13 mouse cellular contexts compared by ENCODE assay signal in the genomic region with DNA sequence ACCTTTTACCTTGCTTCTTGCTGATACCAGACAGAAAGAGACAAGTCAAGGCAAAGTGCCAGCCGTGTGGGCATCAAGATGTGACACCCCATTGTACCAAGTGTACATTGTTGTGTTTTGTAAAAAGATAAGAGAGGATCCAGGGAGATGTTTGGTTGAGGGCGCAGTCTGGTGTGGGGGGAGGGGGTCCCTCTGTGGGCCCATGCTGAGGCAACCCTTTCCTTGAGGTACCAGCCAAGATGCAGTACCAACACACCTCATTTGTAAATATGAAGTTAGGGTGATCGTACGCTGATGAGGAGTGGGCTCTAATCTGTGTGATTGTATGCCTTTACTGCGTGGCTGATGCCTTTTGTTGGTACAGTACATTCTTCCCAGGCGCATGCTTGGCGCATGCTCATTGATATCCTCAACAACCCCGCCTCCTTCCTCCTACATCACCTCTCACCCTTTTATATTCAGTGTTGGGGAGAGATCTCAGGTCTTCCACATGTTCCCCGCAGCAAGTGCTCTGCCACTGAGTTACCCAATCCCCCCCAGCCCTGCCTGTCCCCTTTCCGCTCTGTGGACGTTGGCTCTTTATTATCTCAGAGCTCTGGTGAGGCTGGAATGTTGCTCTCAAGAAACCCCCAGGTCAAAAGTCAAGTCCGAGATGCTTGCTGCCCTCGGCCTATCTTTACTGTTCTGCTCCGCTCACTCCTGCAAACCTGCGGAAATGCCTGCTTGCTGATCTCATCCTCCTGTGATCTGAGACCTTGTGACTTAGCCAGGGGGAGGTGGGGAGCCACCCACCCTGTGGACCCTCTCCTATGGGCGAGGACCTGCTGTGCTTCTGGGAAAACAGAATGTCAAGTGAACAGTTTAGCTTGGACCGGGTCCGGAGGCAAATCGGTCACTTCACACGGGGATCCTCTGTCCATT.
A peak's percentile ranks its signal among the peaks of the same experiment; 100 is the strongest.
DNase-seq lines count a peak whose midpoint lies in the region; ATAC-seq and TF ChIP-seq lines count a peak whose summit lies in the region.
"Had no signal": no experiment of that assay in that cellular context is flagged by ENCODE, and none has a peak within 500 bp of the region (broad histone marks: within the 10 kb centered on the region; RNA-seq: fewer than 3 reads in every experiment).

No protein-coding gene starts in this region.

- H3K27me3 ChIP-seq in heart, adult 2 months (ENCODE audit: control insufficient read depth, insufficient read depth, low read length): no peaks in the 10 kb centered on the region
- H3K27me3 ChIP-seq in testis, adult 2 months (ENCODE audit: control insufficient read depth, insufficient read depth, low read length): no peaks in the 10 kb centered on the region
- no peaks in the 10 kb centered on the region for H3K27me3 ChIP-seq in hindbrain, embryonic 13.5 days
- H3K27me3 ChIP-seq: limb, embryonic 15.5 days had no signal

- no peaks in the 10 kb centered on the region for H3K36me3 ChIP-seq in heart, adult 2 months (ENCODE audit: control insufficient read depth, insufficient read depth, low read length)
- H3K36me3 ChIP-seq in testis, adult 2 months (ENCODE audit: control insufficient read depth, insufficient read depth, low read length): no peaks in the 10 kb centered on the region
- H3K36me3 ChIP-seq in hindbrain, embryonic 13.5 days: no peaks in the 10 kb centered on the region
- H3K36me3 ChIP-seq: limb, embryonic 15.5 days had no signal

- H3K9ac ChIP-seq in heart, adult 2 months (ENCODE audit: low read depth, low read length): no peak overlapping the region
- no peak overlapping the region for H3K9ac ChIP-seq in hindbrain, embryonic 13.5 days
- H3K9ac ChIP-seq: limb, embryonic 15.5 days had no signal

- no peak for TF ChIP-seq CTCF in heart, adult 2 months (IDR thresholded peaks at IDR 0.05)
- no peak for TF ChIP-seq CTCF in testis, adult 2 months (IDR thresholded peaks at IDR 0.05; ENCODE audit: control insufficient read depth, insufficient read depth, insufficient replicate concordance, low read depth, low read length)
- no peak for TF ChIP-seq CTCF in layer of hippocampus, adult 2 months (conservative IDR thresholded peaks at IDR 0.05)

- ATAC-seq in hindbrain, embryonic 13.5 days (ENCODE audit: low FRiP score): no peak

- peaks cover 2% of the 10 kb centered on the region; the same call in 1 of the 2 replicates for H3K4me1 ChIP-seq in heart, adult 2 months (ENCODE audit: control insufficient read depth, insufficient read depth, low read length)
- peaks cover 10% of the 10 kb centered on the region for H3K4me1 ChIP-seq in testis, adult 2 months (ENCODE audit: control insufficient read depth, insufficient read depth, low read length)
- no peaks in the 10 kb centered on the region for H3K4me1 ChIP-seq in hindbrain, embryonic 13.5 days (replicated peaks)
- H3K4me1 ChIP-seq: limb, embryonic 15.5 days had no signal

- H3K27ac ChIP-seq in heart, adult 2 months: no peak overlapping the region
- H3K27ac ChIP-seq in testis, adult 2 months (ENCODE audit: control insufficient read depth, insufficient read depth, low read depth, low read length): no peak overlapping the region
- H3K27ac ChIP-seq in layer of hippocampus, adult 2 months: no peak overlapping the region
- H3K27ac ChIP-seq in hindbrain, embryonic 13.5 days: no peak overlapping the region
- H3K27ac ChIP-seq: limb, embryonic 15.5 days had no signal

- H3K4me2 ChIP-seq in hindbrain, embryonic 13.5 days: no peak overlapping the region
- H3K4me2 ChIP-seq: limb, embryonic 15.5 days had no signal

- DNase-seq in heart, adult 2 months: peak; percentile 22 to 23
- no peak for DNase-seq in heart, postnatal 14 days
- no peak for DNase-seq in testis, postnatal 14 days (ENCODE audit: low spot score)
- peak; percentile 27 for DNase-seq in heart, postnatal 4 days
- DNase-seq in layer of hippocampus, postnatal 25 days (ENCODE audit: extremely low spot score in 1 of 2, low spot score in 1 of 2): no peak
- DNase-seq in layer of hippocampus, adult 2 months (ENCODE audit: low spot score in 2 of 2): no peak
- DNase-seq: adrenal gland, postnatal 36 days; B cell, adult 2 months; cerebellum, adult 2 months; gastrocnemius, postnatal 25 days had no signal

- WGBS in heart, adult 2 months: 34% methylated on average over 20 of the region's 20 CpGs
- 68% methylated on average over 20 of the region's 20 CpGs for WGBS in hindbrain, embryonic 13.5 days

- no peak for TF ChIP-seq POLR2A in heart, adult 2 months (IDR thresholded peaks at IDR 0.05; ENCODE audit: insufficient read depth, low read depth, low read length)
- no peak for TF ChIP-seq POLR2A in testis, adult 2 months (IDR thresholded peaks at IDR 0.05; ENCODE audit: control insufficient read depth, low read depth, low read length)

- no peaks in the 10 kb centered on the region for H3K79me2 ChIP-seq in heart, adult 2 months (replicated peaks; ENCODE audit: control insufficient read depth, insufficient read depth, low read length)

- no peak for TF ChIP-seq EP300 in heart, adult 2 months (IDR thresholded peaks at IDR 0.05; ENCODE audit: insufficient read depth, low read depth, low read length)

- intact Hi-C loops in heart, adult 2 months (cut with DNase I): no loop called here
- intact Hi-C loops in heart, postnatal 14 days (cut with DNase I): no loop called here

- H3K4me3 ChIP-seq in heart, adult 2 months: no peak overlapping the region
- H3K4me3 ChIP-seq in testis, adult 2 months (ENCODE audit: control insufficient read depth, low read depth, low read length): peak overlapping the region; percentile 19
- H3K4me3 ChIP-seq in layer of hippocampus, adult 2 months: no peak overlapping the region
- no peak overlapping the region for H3K4me3 ChIP-seq in hindbrain, embryonic 13.5 days
- H3K4me3 ChIP-seq: limb, embryonic 15.5 days had no signal

- no peaks in the 10 kb centered on the region for H3K9me3 ChIP-seq in hindbrain, embryonic 13.5 days
- H3K9me3 ChIP-seq: limb, embryonic 15.5 days had no signal

Comparison
In these comparisons a context has a peak if more than half of its experiments do, and no peak if none do; other contexts are left out.
1. DNase-seq: peak in heart, adult 2 months (2 of 2) and heart, postnatal 4 days (single experiment); none in heart, postnatal 14 days (0 of 2), testis, postnatal 14 days (single experiment), layer of hippocampus, postnatal 25 days (0 of 2) and layer of hippocampus, adult 2 months (0 of 2).